Mouse (Mus musculus) forebrain, embryonic 12.5 days (tissue): ENCODE results near the gene Cript. TPM values are rescaled to one million over a fixed set of nuclear protein-coding genes. Genes with fewer than 3 reads are reported as not detected.
"Not testable (repeated sequence)": the region's sequence is repeated elsewhere in the genome, so short reads cannot be mapped to it uniquely, and the experiment has no call there.

Experiments
- ATAC-seq: fragments of 200-750 bp; cut with Nextera tagmentation; 2 replicates; pipeline ENCODE4 v1.8.0; 2017; ENCODE audit warnings: moderate TSS enrichment; ENCODE audit not compliant: low FRiP score
- H3K27ac ChIP-seq: fragments of 300-500 bp; sonication (generic); 2 replicates; pipeline ENCODE4 v1.5.1; 2016; ENCODE audit warnings: mild to moderate bottlenecking
- H3K27me3 ChIP-seq: fragments of 300-500 bp; sonication (generic); 2 replicates; pipeline ENCODE4 v1.6.1; 2016; ENCODE audit warnings: mild to moderate bottlenecking
- H3K36me3 ChIP-seq: fragments of 300-500 bp; sonication (generic); replicated peaks from 2 replicates; pipeline ENCODE4 v1.6.1; 2016; ENCODE audit warnings: mild to moderate bottlenecking
- H3K4me1 ChIP-seq: fragments of 300-500 bp; sonication (generic); 2 replicates; pipeline ENCODE4 v1.6.1; 2016
- H3K4me2 ChIP-seq: fragments of 300-500 bp; sonication (generic); 2 replicates; pipeline ENCODE4 v1.6.1; 2016; ENCODE audit warnings: mild to moderate bottlenecking, moderate library complexity
- H3K4me3 ChIP-seq: fragments of 300-500 bp; sonication (generic); replicated peaks from 2 replicates; pipeline ENCODE4 v1.5.1; 2016; ENCODE audit warnings: mild to moderate bottlenecking
- H3K9ac ChIP-seq: fragments of 300-500 bp; sonication (generic); 2 replicates; pipeline ENCODE4 v1.6.1; 2016; ENCODE audit warnings: mild to moderate bottlenecking
- H3K9me3 ChIP-seq: fragments of 300-500 bp; sonication (generic); 2 replicates; pipeline ENCODE4 v1.6.1; 2016
- WGBS: fragments of 180-500 bp; shearing (Covaris S2); methylation state at CpG from one replicate; pipeline ENCODE4 v1.1.7; 2016; 5-methylcytosine and 5-hydroxymethylcytosine counted together
- polyA plus RNA-seq: library from polyadenylated mRNA; unstranded; fragments of >200 nt; fragmentation: Nextera tagmentation; extraction: Ambion mirVana; gene quantifications from 2 replicates; pipeline ENCODE4 v1.2.1, GENCODE M21; 2016

Cript gene
- polyA plus RNA-seq, 1 experiment from 2014 or later: 177 TPM

- WGBS: 71% methylated on average over 1 of the region's 1 CpGs
- Histone ChIP-seq H3K4me2 (no peak overlapping the region), H3K27ac (no peak overlapping the region), H3K4me3 (no peak overlapping the region), H3K4me1 (peaks cover 4% of the 10 kb centered on the region; the same call in 1 of the 2 replicates), H3K9me3 (no peaks in the 10 kb centered on the region), H3K27me3 (no peaks in the 10 kb centered on the region), H3K9ac (no peak overlapping the region), H3K36me3 (no peaks in the 10 kb centered on the region)
- no peak for ATAC-seq
Observed at GRCm38 (mm10) chr17:87052432-87052831, 27.1 kb downstream of the Cript start.

GRCm38 (mm10) chr17:87053921-87054320 lies 28.6 kb downstream of the Cript start:
- H3K4me2 ChIP-seq: no peak overlapping the region
- H3K27ac ChIP-seq: no peak overlapping the region
- no peak overlapping the region for H3K4me3 ChIP-seq
- WGBS: 78% methylated on average over 5 of the region's 5 CpGs
- no peaks in the 10 kb centered on the region for H3K27me3 ChIP-seq
- H3K4me1 ChIP-seq: peaks cover 4% of the 10 kb centered on the region; the same call in 1 of the 2 replicates
- ATAC-seq: no peak
- no peaks in the 10 kb centered on the region for H3K36me3 ChIP-seq
- H3K9me3 ChIP-seq: no peaks in the 10 kb centered on the region
- no peak overlapping the region for H3K9ac ChIP-seq

GRCm38 (mm10) chr17:87055051-87055459 lies 29.7 kb downstream of the Cript start:
- Histone ChIP-seq H3K27ac (no peak overlapping the region), H3K4me2 (no peak overlapping the region), H3K36me3 (no peaks in the 10 kb centered on the region), H3K4me3 (no peak overlapping the region), H3K27me3 (no peaks in the 10 kb centered on the region), H3K9me3 (no peaks in the 10 kb centered on the region), H3K9ac (no peak overlapping the region), H3K4me1 (peaks cover 4% of the 10 kb centered on the region; the same call in 1 of the 2 replicates)
- 39% methylated on average over 5 of the region's 5 CpGs for WGBS
- ATAC-seq: no peak

- no peaks in the 10 kb centered on the region for H3K27me3 ChIP-seq
- H3K4me1 ChIP-seq: peaks cover 4% of the 10 kb centered on the region; the same call in 1 of the 2 replicates
- no peak overlapping the region for H3K4me3 ChIP-seq
- H3K27ac ChIP-seq: no peak overlapping the region
- H3K4me2 ChIP-seq: no peak overlapping the region
- no peaks in the 10 kb centered on the region for H3K36me3 ChIP-seq
- ATAC-seq: no peak
- no peak overlapping the region for H3K9ac ChIP-seq
- no peaks in the 10 kb centered on the region for H3K9me3 ChIP-seq
- 56% methylated on average over 1 of the region's 1 CpGs for WGBS
Observed at GRCm38 (mm10) chr17:87055663-87056062, 30.3 kb downstream of the Cript start.

GRCm38 (mm10) chr17:87056761-87057160 lies 31.4 kb downstream of the Cript start:
- no peaks in the 10 kb centered on the region for H3K27me3 ChIP-seq
- WGBS: 89% methylated on average over 7 of the region's 7 CpGs
- H3K4me2 ChIP-seq: no peak overlapping the region
- no peaks in the 10 kb centered on the region for H3K36me3 ChIP-seq
- H3K9me3 ChIP-seq: no peaks in the 10 kb centered on the region
- no peak for ATAC-seq
- no peak overlapping the region for H3K27ac ChIP-seq
- no peak overlapping the region for H3K4me3 ChIP-seq
- no peak overlapping the region for H3K9ac ChIP-seq
- peaks cover 4% of the 10 kb centered on the region; the same call in 1 of the 2 replicates for H3K4me1 ChIP-seq

- 81% methylated on average over 8 of the region's 8 CpGs for whole genome bisulfite sequencing
- H3K27ac ChIP-seq: no peak overlapping the region
- ATAC-seq: no peak
- H3K4me2 ChIP-seq: no peak overlapping the region
- no peaks in the 10 kb centered on the region for H3K27me3 ChIP-seq
- H3K4me3 ChIP-seq: no peak overlapping the region
- H3K4me1 ChIP-seq: peaks cover 4% of the 10 kb centered on the region; the same call in 1 of the 2 replicates
- H3K36me3 ChIP-seq: no peaks in the 10 kb centered on the region
- H3K9ac ChIP-seq: no peak overlapping the region
- no peaks in the 10 kb centered on the region for H3K9me3 ChIP-seq
Observed at GRCm38 (mm10) chr17:87057486-87058266, 32.3 kb downstream of the Cript start.

GRCm38 (mm10) chr17:87062639-87063038 lies 37.3 kb downstream of the Cript start:
- no peak overlapping the region for H3K27ac ChIP-seq
- H3K4me1 ChIP-seq: no peaks in the 10 kb centered on the region
- H3K4me3 ChIP-seq: no peak overlapping the region
- no peak overlapping the region for H3K4me2 ChIP-seq
- 91% methylated on average over 9 of the region's 9 CpGs for WGBS
- ATAC-seq: no peak
- no peak overlapping the region for H3K9ac ChIP-seq
- no peaks in the 10 kb centered on the region for H3K9me3 ChIP-seq
- no peaks in the 10 kb centered on the region for H3K36me3 ChIP-seq
- no peaks in the 10 kb centered on the region for H3K27me3 ChIP-seq

- no peaks in the 10 kb centered on the region for H3K9me3 ChIP-seq
- WGBS: 87% methylated on average over 7 of the region's 7 CpGs
- no peak for ATAC-seq
Observed at GRCm38 (mm10) chr17:87063461-87063860, 38.1 kb downstream of the Cript start.

GRCm38 (mm10) chr17:87063969-87064368 lies 38.6 kb downstream of the Cript start:
- no peaks in the 10 kb centered on the region for H3K9me3 ChIP-seq
- H3K36me3 ChIP-seq: no peaks in the 10 kb centered on the region
- no peaks in the 10 kb centered on the region for H3K4me1 ChIP-seq
- no peak for ATAC-seq
- H3K4me3 ChIP-seq: no peak overlapping the region
- no peak overlapping the region for H3K9ac ChIP-seq
- H3K27ac ChIP-seq: no peak overlapping the region
- 84% methylated on average over 6 of the region's 6 CpGs for WGBS
- H3K27me3 ChIP-seq: no peaks in the 10 kb centered on the region
- no peak overlapping the region for H3K4me2 ChIP-seq

More at GRCm38 (mm10) chr17:87063461-87063860, 38.1 kb downstream of the Cript start:
- no peak overlapping the region for H3K9ac ChIP-seq
- H3K36me3 ChIP-seq: no peaks in the 10 kb centered on the region
- no peaks in the 10 kb centered on the region for H3K4me1 ChIP-seq
- H3K27me3 ChIP-seq: no peaks in the 10 kb centered on the region
- H3K4me3 ChIP-seq: no peak overlapping the region
- no peak overlapping the region for H3K4me2 ChIP-seq
- H3K27ac ChIP-seq: no peak overlapping the region

GRCm38 (mm10) chr17:87068997-87069396 lies 43.6 kb downstream of the Cript start:
- 93% methylated on average over 4 of the region's 4 CpGs for WGBS
- no peaks in the 10 kb centered on the region for H3K4me1 ChIP-seq
- H3K27me3 ChIP-seq: no peaks in the 10 kb centered on the region
- no peak overlapping the region for H3K9ac ChIP-seq
- no peak overlapping the region for H3K4me2 ChIP-seq
- no peaks in the 10 kb centered on the region for H3K36me3 ChIP-seq
- H3K9me3 ChIP-seq: no peaks in the 10 kb centered on the region
- H3K4me3 ChIP-seq: no peak overlapping the region
- no peak overlapping the region for H3K27ac ChIP-seq
- no peak for ATAC-seq

- not testable (repeated sequence) for H3K27ac ChIP-seq, H3K4me3 ChIP-seq
Observed at GRCm38 (mm10) chr17:87072183-87072582, 46.8 kb downstream of the Cript start.

GRCm38 (mm10) chr17:87072766-87073440 lies 47.6 kb downstream of the Cript start:
- 85% methylated on average over 5 of the region's 5 CpGs for WGBS
- no peak overlapping the region for H3K4me3 ChIP-seq

More at GRCm38 (mm10) chr17:87072183-87072582, 46.8 kb downstream of the Cript start:
- H3K36me3 ChIP-seq, ATAC-seq, H3K9ac ChIP-seq, H3K27me3 ChIP-seq, H3K9me3 ChIP-seq, H3K4me2 ChIP-seq, H3K4me1 ChIP-seq: not testable (repeated sequence)
- WGBS: 95% methylated on average over 1 of the region's 1 CpGs

More at GRCm38 (mm10) chr17:87072766-87073440, 47.6 kb downstream of the Cript start:
- no peak overlapping the region for H3K4me2 ChIP-seq
- H3K4me1 ChIP-seq: no peaks in the 10 kb centered on the region
- H3K27me3 ChIP-seq: no peaks in the 10 kb centered on the region
- H3K9ac ChIP-seq: no peak overlapping the region
- H3K27ac ChIP-seq: no peak overlapping the region
- no peaks in the 10 kb centered on the region for H3K36me3 ChIP-seq
- ATAC-seq: no peak
- no peaks in the 10 kb centered on the region for H3K9me3 ChIP-seq
